Mouse (Mus musculus): ENCODE results near the gene Camsap2.

Gene Camsap2

DNA sequence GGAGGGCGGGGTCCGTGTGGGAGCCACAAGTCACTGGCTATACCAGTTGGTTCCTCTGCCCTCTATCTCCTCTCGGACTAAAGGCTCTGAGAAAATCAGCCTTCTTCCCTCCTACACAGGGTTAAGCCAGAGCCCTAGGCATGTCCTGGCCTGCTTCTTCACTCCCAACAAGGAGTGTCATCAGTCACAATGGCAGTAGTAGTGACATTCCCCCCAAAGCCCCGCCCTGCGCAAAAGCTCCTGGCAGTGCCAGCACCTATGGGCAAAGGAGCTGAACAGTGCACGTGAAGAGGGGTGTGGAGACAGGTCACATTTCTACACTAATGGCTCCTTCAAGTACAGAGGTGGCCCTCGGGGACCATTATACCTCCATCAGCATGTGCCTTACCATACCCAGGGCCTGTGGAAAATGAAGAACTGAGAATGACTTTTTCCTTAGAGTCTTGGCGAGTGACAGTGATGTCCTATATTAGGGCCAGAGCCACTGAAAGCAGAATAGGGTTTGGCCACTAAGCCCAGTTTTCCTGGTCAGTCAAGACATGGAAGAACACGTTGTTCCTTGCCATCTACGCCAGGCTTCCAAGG, 122.1 kb downstream of the Camsap2 start:
- no peak for DNase-seq (ENCODE audit: low spot score in 2 of 2)

DNA sequence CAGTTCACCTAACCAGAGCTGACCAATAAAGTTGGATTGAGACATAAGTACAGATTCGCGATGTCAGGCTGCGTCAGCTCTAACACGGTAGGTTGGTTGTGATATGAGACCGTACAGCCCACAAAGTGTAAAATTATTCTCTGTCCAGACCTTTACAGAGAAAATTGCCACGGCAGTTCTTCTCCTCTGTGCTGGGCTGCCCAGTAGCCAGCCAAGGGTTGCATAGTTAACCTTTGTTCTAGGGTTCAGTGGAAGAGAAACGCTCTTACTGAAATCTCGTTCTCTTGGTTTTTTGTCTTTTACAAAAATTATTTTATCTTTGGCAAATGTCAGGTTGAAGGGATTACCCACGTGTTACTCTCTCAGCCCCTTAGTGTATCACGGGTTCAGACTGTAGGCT, 123.5 kb downstream of the Camsap2 start:
- no peak for DNase-seq (ENCODE audit: low spot score in 2 of 2)

DNA sequence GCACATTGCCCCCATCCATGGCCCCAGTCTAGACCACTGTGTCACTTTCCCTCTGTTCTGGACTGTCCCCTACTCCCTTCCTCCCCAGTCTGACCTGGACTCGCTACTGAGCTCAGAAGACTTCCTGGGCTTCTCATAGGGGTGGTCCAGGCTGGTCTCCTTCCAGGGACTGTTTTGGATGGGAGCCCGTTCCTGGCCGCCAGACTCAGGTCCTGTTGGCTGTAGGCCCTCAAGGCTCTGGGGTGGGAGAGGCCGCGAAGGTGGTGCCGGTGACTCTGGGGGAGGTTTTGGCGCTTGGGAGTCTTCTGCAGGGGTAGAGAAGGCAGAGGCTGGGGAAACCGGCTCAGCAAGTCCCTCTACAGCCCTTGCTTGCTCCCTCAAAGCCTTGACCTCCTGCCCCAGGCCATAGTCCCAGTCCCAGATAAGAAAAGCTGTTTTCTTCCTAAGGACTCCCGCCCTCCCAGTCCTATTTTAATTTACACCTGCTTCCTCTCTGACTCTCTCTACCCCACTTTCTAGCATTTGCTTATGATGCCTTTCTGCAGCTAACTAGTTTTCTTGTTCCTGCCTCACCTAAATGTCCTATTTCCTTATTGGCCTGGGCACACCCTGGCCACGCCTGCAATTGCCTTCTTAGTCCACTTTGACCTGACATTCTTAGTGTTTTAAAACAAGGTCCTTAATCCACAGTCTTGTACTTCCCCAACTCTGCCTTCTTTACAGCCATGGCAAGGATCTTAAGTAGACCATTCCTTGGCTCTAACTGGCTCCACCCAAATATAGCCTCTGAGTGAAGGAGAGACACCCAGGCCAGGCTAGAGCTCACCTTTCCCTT, 125.7 kb downstream of the Camsap2 start:
- DNase-seq (ENCODE audit: low spot score in 2 of 2), result no peak

Data from natural killer cell, adult 2 months (primary cell).